Mouse (Mus musculus): ENCODE measurements at regions not wholly inside any gene's neighbourhood (a gene's known extent, or its start where the extent isn't known, plus 50 kb on each side); places are given as distances from the start of the nearest gene placed in this dataset.

DNA sequence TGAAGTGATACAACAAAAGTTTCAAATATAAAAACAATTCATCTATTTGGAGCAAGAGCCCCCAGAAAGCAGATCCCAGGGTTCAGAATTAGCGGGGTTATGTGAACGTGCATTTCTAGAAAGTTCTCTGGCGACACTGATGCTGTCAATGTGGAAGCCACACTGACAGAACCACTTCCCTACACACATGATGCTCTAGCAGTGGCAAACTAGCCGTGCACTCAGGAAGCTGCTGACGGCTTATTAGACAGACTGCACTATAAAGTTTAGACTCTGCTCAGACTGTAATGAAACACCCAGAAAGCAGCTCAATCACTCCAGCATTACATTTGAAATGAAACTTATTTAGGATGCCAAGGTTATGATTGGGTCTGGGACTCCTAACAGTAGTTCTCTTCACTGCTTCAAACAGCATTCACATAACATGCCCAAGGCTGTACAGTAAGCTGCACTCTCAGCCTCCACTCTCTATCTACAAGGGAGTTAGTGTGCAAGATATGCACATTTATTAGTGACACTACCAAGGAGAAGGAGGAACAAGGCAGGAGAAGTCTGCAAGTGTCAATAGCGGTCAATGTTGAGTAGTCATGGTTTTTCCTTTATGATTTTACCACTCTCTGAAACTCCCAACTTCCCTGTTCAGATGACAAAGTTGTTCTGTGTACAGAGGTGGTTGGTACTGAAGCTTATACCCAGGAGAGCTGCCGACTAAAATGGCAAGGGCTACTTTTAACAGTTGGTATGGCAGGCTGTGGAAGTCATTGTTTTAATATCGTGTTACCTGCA, 71.9 kb upstream of the Myo10 start:
- TF ChIP-seq CTCF (IDR thresholded peaks at IDR 0.05; ENCODE audit: control insufficient read depth, insufficient read depth, insufficient replicate concordance, low read depth, low read length) (no peak), POLR2A (IDR thresholded peaks at IDR 0.05; ENCODE audit: control insufficient read depth, low read depth, low read length) (no peak)
